Mouse (Mus musculus) kidney, embryonic 16.5 days (tissue): ENCODE results near the gene Ubiad1. TPM values are rescaled to one million over a fixed set of nuclear protein-coding genes. Genes with fewer than 3 reads are reported as not detected.

Experiments
- ATAC-seq: fragments of 200-750 bp; cut with Nextera tagmentation; 2 replicates; pipeline ENCODE4 v1.8.0; 2017; ENCODE audit warnings: moderate TSS enrichment; ENCODE audit not compliant: low FRiP score, low TSS enrichment
- H3K27ac ChIP-seq: fragments of 300-500 bp; sonication (generic); 2 replicates; pipeline ENCODE4 v1.5.1; 2014; ENCODE audit warnings: low read length
- H3K27me3 ChIP-seq: fragments of 300-500 bp; sonication (generic); 2 replicates; pipeline ENCODE4 v1.6.1; 2014; ENCODE audit warnings: low read length, control low read depth, mixed read lengths; ENCODE audit not compliant: insufficient read depth
- H3K36me3 ChIP-seq: fragments of 300-500 bp; sonication (generic); 2 replicates; pipeline ENCODE4 v1.6.1; 2014; ENCODE audit warnings: low read length, control low read depth, mixed read lengths; ENCODE audit not compliant: insufficient read depth
- H3K4me1 ChIP-seq: fragments of 300-500 bp; sonication (generic); 2 replicates; pipeline ENCODE4 v1.6.1; 2014; ENCODE audit warnings: low read length, control low read depth, mixed read lengths; ENCODE audit not compliant: insufficient read depth
- H3K4me2 ChIP-seq: fragments of 300-500 bp; sonication (generic); replicated peaks from 2 replicates; pipeline ENCODE4 v1.6.1; 2014; ENCODE audit warnings: low read depth, low read length
- H3K4me3 ChIP-seq: fragments of 300-500 bp; sonication (generic); 2 replicates; pipeline ENCODE4 v1.5.1; 2014; ENCODE audit warnings: mild to moderate bottlenecking, low read length
- H3K9ac ChIP-seq: fragments of 300-500 bp; sonication (generic); replicated peaks from 2 replicates; pipeline ENCODE4 v1.6.1; 2014; ENCODE audit warnings: low read length
- H3K9me3 ChIP-seq: fragments of 300-500 bp; sonication (generic); 2 replicates; pipeline ENCODE4 v1.6.1; 2016; ENCODE audit warnings: low read length, control low read depth
- WGBS: fragments of 180-500 bp; shearing (Covaris S2); extraction: QIAGEN DNeasy Blood & Tissue Kit; methylation state at CpG from one replicate; pipeline ENCODE4 v1.1.7; 2014; 5-methylcytosine and 5-hydroxymethylcytosine counted together
- polyA plus RNA-seq: library from polyadenylated mRNA; unstranded; fragments of >200 nt; fragmentation: Nextera tagmentation; extraction: Ambion mirVana; gene quantifications from 2 replicates; pipeline ENCODE4 v1.2.1, GENCODE M21; 2015

Gene Ubiad1
- 32.7 and 33.1 TPM in 2 replicates for polyA plus RNA-seq

DNA sequence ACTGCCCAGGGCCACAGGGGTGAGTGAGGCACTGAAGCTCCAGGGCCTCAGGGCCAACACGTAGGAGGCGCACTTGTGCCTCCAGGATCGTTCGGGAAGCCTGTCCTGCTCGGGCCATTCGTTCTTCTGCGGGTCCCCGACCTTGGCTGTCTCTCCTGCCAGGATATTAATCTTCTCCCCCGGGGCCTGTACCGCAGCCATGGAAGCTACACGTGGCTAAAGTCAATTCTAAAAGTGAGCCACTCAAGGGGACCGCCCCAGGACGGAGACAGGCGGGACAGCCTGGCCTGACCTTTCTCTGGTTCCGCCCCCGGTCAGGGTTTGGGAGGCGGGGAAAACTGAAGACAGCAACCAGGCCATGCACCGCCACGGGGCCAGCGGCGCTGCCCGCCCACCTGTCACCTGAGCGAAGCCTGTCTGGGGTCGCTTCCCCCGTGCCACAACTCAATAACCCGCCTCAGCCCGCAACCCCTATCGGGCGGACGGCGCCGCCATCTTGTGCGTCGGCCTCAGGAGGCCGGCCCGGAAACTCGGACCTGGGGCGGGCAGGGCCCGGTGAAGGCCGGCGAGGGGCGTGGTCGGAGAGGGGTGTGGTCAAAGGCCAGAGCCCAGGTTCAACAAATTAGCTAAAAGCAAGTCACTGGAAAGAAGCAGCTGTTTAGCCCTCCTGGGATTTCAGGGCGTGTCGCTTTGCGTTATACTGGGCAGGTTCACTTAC lies at the start of gene Ubiad1:
TSS of gene Ubiad1 (minus strand) at position 522 of the 718 bp plus-strand sequence.
- no peaks in the 10 kb centered on the region for H3K9me3 ChIP-seq
- H3K4me2 ChIP-seq: peak within 1 kb of the TSS; percentile 83
- no peaks in the 10 kb centered on the region for H3K27me3 ChIP-seq
- 0 out of 2 replicates have a peak, but pooled peaks cover 3% of the 10 kb centered on the region for H3K36me3 ChIP-seq
- ATAC-seq: peak; percentile 74
- H3K4me1 ChIP-seq: peaks cover 24% of the 10 kb centered on the region
- H3K4me3 ChIP-seq: peak within 1 kb of the TSS; percentile 90
- H3K9ac ChIP-seq: peak within 1 kb of the TSS; percentile 88
- WGBS: under 1% methylated on average over 46 of the region's 46 CpGs
- H3K27ac ChIP-seq: peak within 1 kb of the TSS; percentile 83

DNA sequence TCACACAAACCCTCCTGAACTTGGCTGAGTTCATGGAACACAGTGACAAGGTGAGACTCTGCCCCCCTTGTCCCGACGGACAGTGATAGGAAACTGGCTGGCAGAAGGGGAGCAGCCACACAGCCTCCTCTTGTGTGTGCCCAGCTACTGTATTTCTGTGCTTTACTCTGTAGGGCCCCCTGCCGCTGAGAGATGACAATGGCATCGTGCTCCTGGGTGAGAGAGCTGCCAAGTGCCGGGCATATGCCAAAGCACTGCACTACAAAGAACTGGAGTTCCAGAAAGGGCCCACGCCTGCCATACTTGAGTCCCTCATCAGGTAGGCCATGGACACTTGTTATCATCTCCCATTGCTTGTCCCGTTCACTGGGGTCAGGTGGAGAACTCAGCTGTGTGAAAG lies 46.9 kb upstream of the Ubiad1 start:
- Histone ChIP-seq H3K9me3 (no peaks in the 10 kb centered on the region), H3K27me3 (no peaks in the 10 kb centered on the region), H3K4me1 (no peaks in the 10 kb centered on the region), H3K9ac (no peak overlapping the region), H3K36me3 (peaks cover 66% of the 10 kb centered on the region), H3K27ac (no peak overlapping the region), H3K4me3 (no peak overlapping the region), H3K4me2 (no peak overlapping the region)
- no peak for ATAC-seq
- 95% methylated on average over 7 of the region's 7 CpGs for WGBS

DNA sequence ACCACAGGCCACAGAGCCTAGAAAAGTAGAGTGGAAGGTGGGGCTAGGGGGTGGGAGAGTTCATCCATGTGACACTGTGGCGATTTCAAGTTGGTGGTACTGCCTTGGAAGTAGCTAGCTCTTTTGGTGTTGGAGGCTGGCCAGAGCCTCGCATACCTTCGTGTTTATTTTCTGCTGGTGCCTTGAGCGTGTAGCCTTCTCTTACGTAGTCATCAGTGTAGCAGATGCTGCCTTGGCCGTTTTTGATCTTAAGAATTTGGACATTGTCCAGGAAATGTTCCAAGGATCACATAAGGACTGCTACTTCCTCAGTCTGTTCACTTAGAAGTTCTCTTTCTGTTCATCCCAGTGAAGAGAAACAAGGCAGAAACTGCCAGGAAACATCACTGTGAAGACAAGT lies 45.9 kb upstream of the Ubiad1 start:
- H3K27me3 ChIP-seq: no peaks in the 10 kb centered on the region
- ATAC-seq: no peak
- no peak overlapping the region for H3K27ac ChIP-seq
- WGBS: 57% methylated on average over 6 of the region's 6 CpGs
- H3K9me3 ChIP-seq: no peaks in the 10 kb centered on the region
- H3K9ac ChIP-seq: no peak overlapping the region
- H3K36me3 ChIP-seq: peaks cover 67% of the 10 kb centered on the region
- no peak overlapping the region for H3K4me2 ChIP-seq
- H3K4me1 ChIP-seq: no peaks in the 10 kb centered on the region
- no peak overlapping the region for H3K4me3 ChIP-seq

DNA sequence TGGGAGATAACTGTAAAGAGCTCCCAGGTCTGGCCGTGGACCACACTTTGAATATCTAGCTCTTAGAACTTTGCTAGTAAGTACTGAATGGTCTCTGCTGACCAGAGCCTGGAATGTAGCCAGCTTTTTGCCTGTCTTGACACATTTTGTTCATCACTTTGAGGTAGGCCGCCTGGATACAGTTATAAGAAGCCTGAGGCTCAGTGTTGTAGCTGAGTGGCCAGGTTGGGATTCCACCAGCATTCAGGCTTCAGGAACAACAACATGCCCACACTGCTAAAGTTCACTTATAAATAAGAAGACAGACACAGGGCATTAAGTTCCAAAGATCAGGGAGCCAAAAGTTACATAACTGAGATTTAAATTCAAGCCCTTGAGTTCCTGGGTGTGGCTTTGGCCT lies 43.3 kb upstream of the Ubiad1 start:
- H3K9me3 ChIP-seq: no peaks in the 10 kb centered on the region
- no peak overlapping the region for H3K27ac ChIP-seq
- no peak for ATAC-seq
- H3K4me3 ChIP-seq: no peak overlapping the region
- WGBS: 63% methylated on average over 2 of the region's 2 CpGs
- H3K4me2 ChIP-seq: no peak overlapping the region
- H3K4me1 ChIP-seq: no peaks in the 10 kb centered on the region
- H3K27me3 ChIP-seq: no peaks in the 10 kb centered on the region
- no peak overlapping the region for H3K9ac ChIP-seq
- H3K36me3 ChIP-seq: peaks cover 85% of the 10 kb centered on the region

DNA sequence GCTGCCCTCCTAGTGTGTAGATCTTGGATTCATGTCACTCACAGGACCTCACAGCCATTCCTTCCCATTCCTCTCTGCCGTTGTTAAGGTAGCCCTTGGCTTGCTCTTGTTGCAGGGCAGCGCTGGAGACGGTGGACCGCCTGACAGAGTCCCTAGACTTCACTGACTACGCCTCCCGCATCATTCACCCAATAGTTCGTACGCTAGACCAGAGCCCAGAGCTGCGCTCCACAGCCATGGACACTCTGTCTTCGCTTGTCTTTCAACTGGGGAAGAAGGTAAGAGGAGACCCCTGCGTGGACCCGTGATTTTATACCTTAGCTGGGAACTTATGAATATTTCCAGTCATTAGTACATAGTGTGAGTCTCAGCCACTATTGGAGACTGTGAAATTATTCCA lies 39.9 kb upstream of the Ubiad1 start:
- WGBS: 96% methylated on average over 12 of the region's 12 CpGs
- no peaks in the 10 kb centered on the region for H3K9me3 ChIP-seq
- H3K27ac ChIP-seq: no peak overlapping the region
- no peak overlapping the region for H3K4me2 ChIP-seq
- H3K4me1 ChIP-seq: no peaks in the 10 kb centered on the region
- H3K36me3 ChIP-seq: peaks cover 82% of the 10 kb centered on the region
- no peak overlapping the region for H3K9ac ChIP-seq
- H3K4me3 ChIP-seq: no peak overlapping the region
- no peak for ATAC-seq
- no peaks in the 10 kb centered on the region for H3K27me3 ChIP-seq

DNA sequence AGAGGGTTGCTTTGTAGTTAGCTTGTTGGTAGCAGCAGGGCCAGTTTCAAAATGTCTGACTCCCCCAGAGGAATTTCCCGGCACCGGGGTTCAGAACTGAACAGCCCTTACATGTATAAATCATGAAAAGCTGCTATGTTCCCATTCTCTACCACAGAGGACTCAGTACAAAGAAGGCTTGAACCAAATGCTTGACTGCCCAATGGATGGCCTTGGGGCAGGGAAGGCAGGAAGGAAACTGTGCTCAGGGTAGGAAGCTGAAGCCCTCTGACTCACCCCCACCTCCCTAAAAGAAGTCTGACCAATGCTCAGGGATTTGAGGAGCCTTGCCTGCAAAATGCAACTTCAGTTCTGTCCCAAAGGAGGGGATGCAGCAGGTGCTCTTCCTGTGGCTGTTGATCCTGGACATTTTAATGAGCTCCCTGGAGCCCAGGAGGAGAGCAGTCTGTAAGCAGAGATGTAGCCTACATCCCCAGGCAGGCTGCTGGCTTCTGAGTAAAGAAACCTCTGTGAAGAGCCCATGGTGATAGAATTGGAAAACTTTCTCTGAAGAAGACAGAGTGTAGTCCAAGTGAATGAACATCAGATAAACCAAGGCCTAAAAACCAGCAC lies 37.1 kb upstream of the Ubiad1 start:
- Histone ChIP-seq H3K27me3 (no peaks in the 10 kb centered on the region), H3K36me3 (peaks cover 65% of the 10 kb centered on the region), H3K4me1 (no peaks in the 10 kb centered on the region), H3K4me3 (no peak overlapping the region), H3K27ac (no peak overlapping the region), H3K9ac (no peak overlapping the region), H3K9me3 (no peaks in the 10 kb centered on the region), H3K4me2 (no peak overlapping the region)
- no peak for ATAC-seq
- WGBS: 45% methylated on average over 2 of the region's 2 CpGs

DNA sequence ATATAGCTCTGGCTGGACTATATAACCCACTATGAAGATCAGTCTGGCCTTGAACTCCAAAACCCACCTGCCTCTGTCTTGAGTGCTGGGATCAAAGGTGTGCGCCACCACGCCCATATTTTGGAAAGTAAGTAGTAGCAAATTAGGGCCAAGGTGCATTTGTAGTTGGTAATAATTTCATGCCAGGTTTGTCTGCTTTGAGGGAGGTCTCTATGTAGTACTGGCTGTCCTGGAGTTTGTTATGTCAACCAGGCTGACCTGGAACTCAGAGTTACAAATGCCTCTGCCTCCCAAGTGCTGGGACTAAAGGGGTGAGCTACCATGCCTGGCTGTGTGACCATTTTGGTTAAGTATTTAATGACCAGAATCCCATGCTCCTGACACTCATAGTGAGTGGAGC lies 35.7 kb upstream of the Ubiad1 start:
- peaks cover 64% of the 10 kb centered on the region for H3K36me3 ChIP-seq
- ATAC-seq: no peak
- no peaks in the 10 kb centered on the region for H3K27me3 ChIP-seq
- H3K4me2 ChIP-seq: no peak overlapping the region
- no peaks in the 10 kb centered on the region for H3K9me3 ChIP-seq
- H3K4me3 ChIP-seq: no peak overlapping the region
- H3K4me1 ChIP-seq: no peaks in the 10 kb centered on the region
- no peak overlapping the region for H3K27ac ChIP-seq
- WGBS: 100% methylated on average over 2 of the region's 2 CpGs
- no peak overlapping the region for H3K9ac ChIP-seq

DNA sequence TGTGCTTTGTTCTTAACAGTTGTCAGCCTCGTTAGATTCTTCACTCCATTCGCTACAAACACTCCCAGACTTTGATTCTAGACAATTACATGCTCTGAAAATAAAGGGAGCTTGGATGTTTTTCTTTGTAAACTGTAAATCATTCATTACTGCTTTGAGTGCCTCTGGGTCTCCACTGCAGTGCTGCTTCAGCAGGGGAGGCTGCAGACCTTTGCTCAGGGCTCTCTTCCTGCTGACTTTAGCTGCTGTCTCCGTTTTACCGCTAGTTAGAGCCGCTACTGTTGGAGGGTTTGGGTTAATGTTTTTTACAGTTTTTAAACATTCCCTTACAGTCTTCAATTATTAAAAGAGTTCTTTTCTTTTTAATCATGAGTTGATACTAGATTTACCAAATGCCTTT lies 28.9 kb upstream of the Ubiad1 start:
- Histone ChIP-seq H3K36me3 (peaks cover 73% of the 10 kb centered on the region), H3K4me2 (no peak overlapping the region), H3K27ac (peak overlapping the region; percentile 77), H3K9me3 (no peaks in the 10 kb centered on the region), H3K4me3 (no peak overlapping the region), H3K27me3 (no peaks in the 10 kb centered on the region), H3K9ac (no peak overlapping the region), H3K4me1 (no peaks in the 10 kb centered on the region)
- 42% methylated on average over 5 of the region's 5 CpGs for WGBS
- peak; percentile 80; the same call in 1 of the 2 replicates for ATAC-seq

DNA sequence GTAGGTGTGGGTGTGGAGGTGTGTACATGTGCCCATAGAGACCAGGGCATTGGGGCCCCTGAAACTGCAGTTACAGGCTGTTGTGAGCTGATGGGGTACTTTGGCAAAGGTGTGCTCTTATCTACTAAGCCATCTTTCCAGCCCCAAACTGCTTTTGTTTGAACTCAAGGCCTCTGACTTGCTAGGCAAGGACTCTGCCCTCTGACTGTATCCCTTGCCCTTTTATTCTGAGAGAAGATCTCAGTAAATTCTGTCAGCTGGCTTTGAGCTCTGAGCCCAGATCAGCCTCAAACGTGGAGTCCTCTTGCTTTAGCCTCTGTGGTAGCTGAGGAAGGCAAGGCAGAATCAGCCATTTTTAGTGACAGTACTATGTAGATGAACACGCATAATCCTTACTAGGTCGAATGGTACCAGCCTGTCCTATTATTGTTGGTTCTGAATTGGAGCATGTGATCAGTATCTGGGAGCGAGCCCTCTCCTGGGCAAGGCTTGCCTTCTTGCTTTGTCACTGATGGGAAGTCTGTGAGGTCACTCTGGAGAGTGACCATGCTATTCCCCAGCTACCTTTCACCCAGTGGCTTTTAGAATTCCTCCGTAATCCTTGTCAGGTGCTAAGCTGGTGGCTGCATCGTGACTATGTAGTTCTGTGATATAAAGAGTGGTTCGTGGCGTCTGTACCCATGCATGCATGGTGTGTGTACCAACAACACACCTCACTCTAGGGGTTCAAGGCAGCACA lies 28.0 kb upstream of the Ubiad1 start:
- H3K4me2 ChIP-seq: no peak overlapping the region
- no peak for ATAC-seq

More for the DNA sequence above, 28.0 kb upstream of the Ubiad1 start:
- no peak overlapping the region for H3K4me3 ChIP-seq
- 92% methylated on average over 8 of the region's 8 CpGs for WGBS
- no peaks in the 10 kb centered on the region for H3K27me3 ChIP-seq
- no peak overlapping the region for H3K9ac ChIP-seq
- peaks cover 82% of the 10 kb centered on the region for H3K36me3 ChIP-seq
- H3K4me1 ChIP-seq: no peaks in the 10 kb centered on the region
- no peaks in the 10 kb centered on the region for H3K9me3 ChIP-seq
- peak overlapping the region; percentile 77 for H3K27ac ChIP-seq
